Mouse (Mus musculus) erythroblast, embryonic 14.5 days (primary cell): Measurements from ENCODE around the gene Ecsit. TPM values are rescaled to one million over a fixed set of nuclear protein-coding genes. Genes with fewer than 3 reads are reported as not detected.
"Not testable (repeated sequence)": the region's sequence is repeated elsewhere in the genome, so short reads cannot be mapped to it uniquely, and the experiment has no call there.

ENCODE experiments used
- H3K27me3 ChIP-seq: 2 replicates; pipeline ENCODE4 v1.6.1; 2012; ENCODE audit warnings: inconsistent platforms; ENCODE audit not compliant: control insufficient read depth
- H3K36me3 ChIP-seq: 2 replicates; pipeline ENCODE4 v1.6.1; 2012; ENCODE audit warnings: mild to moderate bottlenecking, inconsistent platforms; ENCODE audit not compliant: control insufficient read depth
- H3K4me1 ChIP-seq: 2 replicates; pipeline ENCODE4 v1.6.1; 2012; ENCODE audit warnings: inconsistent platforms; ENCODE audit not compliant: control insufficient read depth
- H3K4me3 ChIP-seq: replicated peaks from 2 replicates; pipeline ENCODE3; 2012; ENCODE audit warnings: moderate library complexity, mild to moderate bottlenecking, inconsistent platforms
- H3K9me3 ChIP-seq: 2 replicates; pipeline ENCODE4 v1.6.1; 2012; ENCODE audit warnings: low read length, inconsistent platforms, mixed read lengths; ENCODE audit not compliant: control insufficient read depth
- GATA1 ChIP-seq: IDR thresholded peaks from 2 replicates; pipeline ENCODE4 v1.6.1; 2012; ENCODE audit warnings: low read length, inconsistent platforms, mixed read lengths
- TAL1 ChIP-seq: IDR thresholded peaks from 3 replicates; pipeline ENCODE4 v1.6.1; 2012; ENCODE audit warnings: low read length, inconsistent platforms, mixed read lengths
- polyA plus RNA-seq: library from polyadenylated mRNA; stranded (reverse); fragments of >175 nt; gene quantifications from 2 replicates; pipeline ENCODE4 v1.2.3, GENCODE M21; 2012

The Ecsit gene
- polyA plus RNA-seq, 1 experiment: 3.0 TPM

- Histone ChIP-seq H3K4me3 (peak overlapping the region; percentile 38), H3K9me3 (peaks cover 2% of the 10 kb centered on the region; the same call in 1 of the 2 replicates), H3K4me1 (peaks cover 7% of the 10 kb centered on the region), H3K27me3 (peaks cover 78% of the 10 kb centered on the region), H3K36me3 (no peaks in the 10 kb centered on the region)
- TF ChIP-seq GATA1: no peak
- TF ChIP-seq TAL1: no peak
Observed at GRCm38 (mm10) chr9:22095854-22096307, 10.6 kb upstream of the Ecsit start.

- peaks cover 7% of the 10 kb centered on the region for H3K4me1 ChIP-seq
- H3K4me3 ChIP-seq: no peak overlapping the region
- H3K27me3 ChIP-seq: peaks cover 53% of the 10 kb centered on the region
- no peaks in the 10 kb centered on the region for H3K36me3 ChIP-seq
- TF ChIP-seq TAL1 (no peak), GATA1 (no peak)
- H3K9me3 ChIP-seq: no peaks in the 10 kb centered on the region
Observed at GRCm38 (mm10) chr9:22092746-22093145, 7.5 kb upstream of the Ecsit start.

GRCm38 (mm10) chr9:22089986-22090385, 4.7 kb upstream of the Ecsit start:
- no peaks in the 10 kb centered on the region for H3K36me3 ChIP-seq
- H3K4me3 ChIP-seq: no peak overlapping the region
- no peaks in the 10 kb centered on the region for H3K9me3 ChIP-seq
- TF ChIP-seq GATA1: no peak
- TF ChIP-seq TAL1: no peak
- H3K4me1 ChIP-seq: peaks cover 10% of the 10 kb centered on the region
- peaks cover 27% of the 10 kb centered on the region for H3K27me3 ChIP-seq

GRCm38 (mm10) chr9:22089281-22089680, 4.0 kb upstream of the Ecsit start:
- TF ChIP-seq TAL1 (no peak), GATA1 (no peak)
- H3K4me3 ChIP-seq: no peak overlapping the region
- no peaks in the 10 kb centered on the region for H3K36me3 ChIP-seq
- no peaks in the 10 kb centered on the region for H3K9me3 ChIP-seq
- peaks cover 16% of the 10 kb centered on the region for H3K4me1 ChIP-seq
- H3K27me3 ChIP-seq: peaks cover 20% of the 10 kb centered on the region

- Histone ChIP-seq H3K9me3 (no peaks in the 10 kb centered on the region), H3K4me1 (peaks cover 26% of the 10 kb centered on the region), H3K36me3 (peaks cover 8% of the 10 kb centered on the region), H3K27me3 (peaks cover 9% of the 10 kb centered on the region; the same call in 1 of the 2 replicates), H3K4me3 (no peak overlapping the region)
- TF ChIP-seq GATA1: peak; percentile 64
- no peak for TF ChIP-seq TAL1
Observed at GRCm38 (mm10) chr9:22087034-22087618, 1.9 kb upstream of the Ecsit start.

GRCm38 (mm10) chr9:22086012-22086411, 774 bp upstream of the Ecsit start:
- peaks cover 26% of the 10 kb centered on the region for H3K4me1 ChIP-seq
- H3K27me3 ChIP-seq: peaks cover 6% of the 10 kb centered on the region; the same call in 1 of the 2 replicates
- H3K9me3 ChIP-seq: no peaks in the 10 kb centered on the region
- peak overlapping the region; percentile 78 for H3K4me3 ChIP-seq
- H3K36me3 ChIP-seq: peaks cover 10% of the 10 kb centered on the region
- TF ChIP-seq GATA1 (no peak), TAL1 (no peak)

GRCm38 (mm10) chr9:22084667-22085021, 594 bp downstream of the Ecsit start:
- TF ChIP-seq GATA1 (no peak), TAL1 (no peak)
- Histone ChIP-seq H3K27me3 (0 out of 2 replicates have a peak, but pooled peaks cover 2% of the 10 kb centered on the region), H3K9me3 (no peaks in the 10 kb centered on the region), H3K36me3 (peaks cover 16% of the 10 kb centered on the region), H3K4me3 (peak overlapping the region; percentile 78), H3K4me1 (peaks cover 26% of the 10 kb centered on the region)

GRCm38 (mm10) chr9:22076223-22076622, 9.0 kb downstream of the Ecsit start:
- H3K4me3 ChIP-seq: no peak overlapping the region
- H3K9me3 ChIP-seq: no peaks in the 10 kb centered on the region
- no peaks in the 10 kb centered on the region for H3K27me3 ChIP-seq
- TF ChIP-seq GATA1 (no peak), TAL1 (no peak)
- peaks cover 7% of the 10 kb centered on the region for H3K4me1 ChIP-seq
- H3K36me3 ChIP-seq: peaks cover 64% of the 10 kb centered on the region

- not testable (repeated sequence) for H3K4me3 ChIP-seq, H3K27me3 ChIP-seq, H3K4me1 ChIP-seq, H3K9me3 ChIP-seq
- H3K36me3 ChIP-seq: peaks cover 64% of the 10 kb centered on the region
Observed at GRCm38 (mm10) chr9:22075778-22076177, 9.5 kb downstream of the Ecsit start.

GRCm38 (mm10) chr9:22072276-22072675, 13.0 kb downstream of the Ecsit start:
- Histone ChIP-seq H3K36me3 (peaks cover 69% of the 10 kb centered on the region), H3K9me3 (no peaks in the 10 kb centered on the region), H3K4me3 (no peak overlapping the region), H3K4me1 (peaks cover 23% of the 10 kb centered on the region), H3K27me3 (no peaks in the 10 kb centered on the region)
- TF ChIP-seq GATA1: no peak
- no peak for TF ChIP-seq TAL1
